Mouse (Mus musculus) liver, adult 2 months (tissue): ENCODE data around the gene Cbx8. TPM values are rescaled to one million over a fixed set of nuclear protein-coding genes. Genes with fewer than 3 reads are reported as not detected.

Experiments
- DNase-seq: peaks from one replicate; pipeline ENCODE4 v3.0.0-alpha.2; 2011; ENCODE audit warnings: low read depth, low spot score; ENCODE audit errors: extremely low read depth
- H3K27ac ChIP-seq: fragments of 200-500 bp; replicated peaks from 2 replicates; pipeline ENCODE4 v1.5.1; 2012; ENCODE audit warnings: low read depth, mild to moderate bottlenecking, control low read depth, inconsistent platforms, low read length; ENCODE audit not compliant: insufficient read depth
- H3K27me3 ChIP-seq: fragments of 200-500 bp; 2 replicates; pipeline ENCODE4 v1.6.1; 2012; ENCODE audit warnings: mild to moderate bottlenecking, moderate library complexity, low read length, inconsistent platforms; ENCODE audit not compliant: control insufficient read depth, insufficient read depth
- H3K36me3 ChIP-seq: fragments of 200-500 bp; 2 replicates; pipeline ENCODE4 v1.6.1; 2012; ENCODE audit warnings: low read length, inconsistent platforms; ENCODE audit not compliant: control insufficient read depth, insufficient read depth
- H3K4me1 ChIP-seq: fragments of 200-500 bp; 2 replicates; pipeline ENCODE4 v1.6.1; 2011; ENCODE audit warnings: low read length; ENCODE audit not compliant: control insufficient read depth, insufficient read depth
- H3K4me3 ChIP-seq: fragments of 200-500 bp; 2 replicates; pipeline ENCODE4 v1.5.1; 2011; ENCODE audit warnings: low read depth, mild to moderate bottlenecking, control low read depth, low read length, moderate library complexity; ENCODE audit not compliant: insufficient read depth
- H3K79me2 ChIP-seq: fragments of 200-500 bp; 2 replicates; pipeline ENCODE4 v1.6.1; 2012; ENCODE audit warnings: inconsistent platforms, mild to moderate bottlenecking, low read length, moderate library complexity; ENCODE audit not compliant: control insufficient read depth, insufficient read depth
- H3K9ac ChIP-seq: fragments of 200-500 bp; 2 replicates; pipeline ENCODE4 v1.6.1; 2012; ENCODE audit warnings: low read depth, mild to moderate bottlenecking, control low read depth, inconsistent platforms, low read length
- CTCF ChIP-seq: fragments of 200-500 bp; IDR thresholded peaks from 2 replicates; pipeline ENCODE4 v1.5.1; 2011; ENCODE audit warnings: low read depth, low read length, control low read depth
- POLR2A ChIP-seq: fragments of 200-500 bp; IDR thresholded peaks from 2 replicates; pipeline ENCODE4 v1.6.1; 2011; ENCODE audit warnings: low read length, control low read depth; ENCODE audit not compliant: insufficient read depth; ENCODE audit errors: extremely low read depth
- WGBS: fragments of 180-500 bp; shearing (Covaris S2); methylation state at CpG from one replicate; pipeline ENCODE4 v1.1.7; 2018; 5-methylcytosine and 5-hydroxymethylcytosine counted together
- polyA plus RNA-seq: library from polyadenylated mRNA; depleted of rRNA; stranded (reverse); fragments of >200 nt; gene quantifications from 2 replicates; pipeline ENCODE4 v1.2.3, GENCODE M21; 2012
- total RNA-seq: library from RNA; depleted of rRNA; stranded (reverse); fragments of >200 nt; gene quantifications from 2 replicates; pipeline ENCODE4 v1.2.3, GENCODE M21; 2014

The Cbx8 gene
- total and polyA plus RNA-seq, 2 experiments, result 1.7 to 5.1 TPM

GRCm38 (mm10) chr11:119043273-119043540 lies 2.4 kb upstream of the Cbx8 start:
- Histone ChIP-seq H3K36me3 (no peaks in the 10 kb centered on the region; the same call in 1 of the 2 replicates), H3K4me3 (no peak overlapping the region), H3K4me1 (peaks cover 27% of the 10 kb centered on the region), H3K27ac (no peak overlapping the region), H3K9ac (no peak overlapping the region), H3K79me2 (no peaks in the 10 kb centered on the region), H3K27me3 (peaks cover 4% of the 10 kb centered on the region; the same call in 1 of the 2 replicates)
- no peak for DNase-seq
- WGBS, result 52% methylated on average over 4 of the region's 4 CpGs
- no peak for TF ChIP-seq CTCF

- no peaks in the 10 kb centered on the region for H3K79me2 ChIP-seq
- no peaks in the 10 kb centered on the region; the same call in 1 of the 2 replicates for H3K36me3 ChIP-seq
- no peak overlapping the region for H3K27ac ChIP-seq
- peaks cover 4% of the 10 kb centered on the region; the same call in 1 of the 2 replicates for H3K27me3 ChIP-seq
- TF ChIP-seq POLR2A, result no peak
- no peak for TF ChIP-seq CTCF
- WGBS, result 10% methylated on average over 52 of the region's 52 CpGs
- DNase-seq, result peak; percentile 33
- H3K9ac ChIP-seq, result no peak overlapping the region
- peaks cover 27% of the 10 kb centered on the region for H3K4me1 ChIP-seq
- H3K4me3 ChIP-seq, result no peak overlapping the region
Observed at GRCm38 (mm10) chr11:119042466-119043272, 1.9 kb upstream of the Cbx8 start.

DNA sequence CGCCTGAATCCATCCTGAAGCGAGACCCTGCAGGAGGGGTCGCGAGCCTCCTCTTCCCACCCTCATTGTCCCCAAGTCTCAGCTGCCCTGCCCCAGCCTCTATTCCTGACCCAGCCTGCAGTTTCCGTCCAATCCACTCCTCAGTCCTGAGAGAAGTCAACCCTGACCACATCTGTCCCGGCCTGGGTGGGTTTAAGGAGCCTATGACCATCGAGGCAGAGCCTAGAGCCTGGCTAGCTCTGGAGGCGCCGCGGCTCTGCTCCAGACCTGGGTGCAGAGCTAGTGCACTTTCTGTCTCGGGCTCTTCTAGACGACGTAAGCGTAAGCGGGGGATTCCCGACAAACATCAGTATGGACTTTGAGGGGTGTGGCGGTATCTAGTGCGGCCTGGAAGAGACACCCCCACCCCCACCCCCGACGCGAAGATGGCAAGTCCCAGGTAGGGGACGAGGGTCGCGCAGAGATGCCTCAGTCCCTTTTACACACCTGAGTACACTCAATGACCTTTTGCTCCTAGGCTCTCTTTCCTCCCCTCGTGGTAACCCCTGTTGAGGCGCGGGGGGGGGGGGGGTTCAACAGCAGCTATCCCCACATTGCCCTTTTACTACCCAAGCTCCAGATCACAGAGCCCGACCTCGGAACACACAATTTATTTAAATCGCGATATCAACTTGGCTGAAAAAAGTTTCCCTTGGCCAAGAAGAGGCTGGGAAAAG lies 1.1 kb upstream of the Cbx8 start:
- WGBS, result 2% methylated on average over 31 of the region's 31 CpGs
- H3K9ac ChIP-seq, result peak overlapping the region; percentile 80; the same call in 1 of the 2 replicates
- H3K27ac ChIP-seq, result no peak overlapping the region
- no peak for DNase-seq
- H3K27me3 ChIP-seq, result 0 out of 2 replicates have a peak, but pooled peaks cover 4% of the 10 kb centered on the region
- no peaks in the 10 kb centered on the region for H3K79me2 ChIP-seq
- H3K4me1 ChIP-seq, result peaks cover 26% of the 10 kb centered on the region
- H3K4me3 ChIP-seq, result peak overlapping the region; percentile 71; the same call in 1 of the 2 replicates
- no peaks in the 10 kb centered on the region; the same call in 1 of the 2 replicates for H3K36me3 ChIP-seq
- TF ChIP-seq POLR2A (no peak), CTCF (no peak)

DNA sequence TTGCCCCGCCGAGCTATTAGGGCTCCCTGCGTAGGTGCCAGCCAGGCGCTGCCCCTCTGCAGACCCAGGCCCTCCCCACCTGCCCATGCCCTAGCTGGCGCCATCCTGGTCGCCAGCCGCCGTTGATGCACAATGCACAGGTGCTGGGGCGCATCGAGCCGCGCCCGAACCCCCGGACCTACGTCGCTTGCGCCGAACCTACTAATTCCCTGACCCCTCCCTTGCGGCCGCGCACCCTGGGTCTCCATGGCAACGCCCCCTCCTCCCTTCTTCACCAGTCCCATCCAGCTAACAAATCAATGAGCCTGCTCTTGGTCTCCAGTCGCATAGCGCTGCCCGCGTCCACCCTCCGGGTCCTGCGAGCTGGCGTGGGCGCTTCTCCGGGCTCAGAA lies 552 bp upstream of the Cbx8 start:
- no peaks in the 10 kb centered on the region; the same call in 1 of the 2 replicates for H3K36me3 ChIP-seq
- no peaks in the 10 kb centered on the region for H3K79me2 ChIP-seq
- peak overlapping the region; percentile 55 for H3K27ac ChIP-seq
- peak overlapping the region; percentile 80 for H3K9ac ChIP-seq
- peak; percentile 29 for DNase-seq
- H3K4me1 ChIP-seq, result peaks cover 25% of the 10 kb centered on the region
- whole genome bisulfite sequencing, result under 1% methylated on average over 31 of the region's 31 CpGs
- H3K27me3 ChIP-seq, result 0 out of 2 replicates have a peak, but pooled peaks cover 4% of the 10 kb centered on the region
- peak overlapping the region; percentile 71 for H3K4me3 ChIP-seq
- TF ChIP-seq CTCF, result no peak
- no peak for TF ChIP-seq POLR2A

DNA sequence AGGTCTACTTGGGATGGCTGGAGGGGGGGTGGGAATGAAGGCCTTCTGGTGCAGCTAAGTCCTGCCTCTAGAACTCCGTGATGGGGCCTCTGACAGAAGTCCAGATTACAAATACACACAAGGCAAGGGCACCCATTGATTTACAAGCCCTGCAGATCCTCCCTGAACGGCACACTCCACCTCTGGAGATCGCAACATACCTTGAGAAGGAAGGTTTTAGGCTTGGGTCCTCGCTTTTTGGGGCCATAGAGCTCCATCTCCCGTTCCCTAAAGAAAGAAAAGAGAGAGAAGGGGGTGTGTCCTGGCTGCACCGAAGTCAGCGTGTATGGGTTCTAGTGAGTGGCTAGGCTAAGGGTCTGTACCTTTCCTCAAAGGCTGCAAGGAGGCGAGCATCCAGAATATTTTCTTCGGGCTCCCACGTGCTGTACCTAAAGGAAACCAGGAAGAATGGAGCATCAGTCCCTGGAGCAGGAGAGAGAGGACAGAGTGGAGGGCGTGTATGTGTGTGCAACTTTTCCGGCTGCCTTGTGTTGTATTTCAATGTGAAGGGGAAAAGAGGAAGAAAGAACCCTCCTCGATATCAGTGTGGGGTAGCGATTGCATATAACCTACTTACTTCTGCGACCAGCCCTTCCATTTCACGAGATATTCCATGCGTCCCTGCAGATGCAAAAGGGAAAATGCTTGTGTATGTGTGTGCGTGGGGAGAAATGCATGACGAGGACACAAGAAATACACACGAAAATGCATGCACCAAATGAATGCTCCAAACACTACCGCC lies 847 bp downstream of the Cbx8 start:
- Histone ChIP-seq H3K36me3 (no peaks in the 10 kb centered on the region; the same call in 1 of the 2 replicates), H3K79me2 (no peaks in the 10 kb centered on the region), H3K9ac (peak overlapping the region; percentile 97), H3K27ac (no peak overlapping the region), H3K4me3 (peak overlapping the region; percentile 94), H3K27me3 (0 out of 2 replicates have a peak, but pooled peaks cover 9% of the 10 kb centered on the region), H3K4me1 (peaks cover 19% of the 10 kb centered on the region)
- TF ChIP-seq CTCF (no peak), POLR2A (no peak)
- 32% methylated on average over 21 of the region's 21 CpGs for whole genome bisulfite sequencing
- DNase-seq, result no peak
